Mouse (Mus musculus): Measurements from ENCODE around the gene Mapk8ip2. TPM values are rescaled to one million over a fixed set of nuclear protein-coding genes. Genes with fewer than 3 reads are reported as not detected.
"Not testable (repeated sequence)": the region's sequence is repeated elsewhere in the genome, so short reads cannot be mapped to it uniquely, and the experiment has no call there.

Mapk8ip2 gene
- polyA plus RNA-seq, 1 experiment from 2014 or later: 54.9 TPM

- Histone ChIP-seq H3K36me3 (peaks cover 27% of the 10 kb centered on the region), H3K27me3 (0 out of 2 replicates have a peak, but pooled peaks cover 10% of the 10 kb centered on the region), H3K9ac (replicated peaks) (peak within 1 kb of the TSS; percentile 80), H3K4me1 (peaks cover 9% of the 10 kb centered on the region), H3K4me3 (peak within 1 kb of the TSS; percentile 67), H3K4me2 (replicated peaks) (peak within 1 kb of the TSS; percentile 79), H3K27ac (replicated peaks) (peak within 1 kb of the TSS; percentile 94), H3K9me3 (no peaks in the 10 kb centered on the region)
- WGBS: under 1% methylated on average over 70 of the region's 70 CpGs
- peak; percentile 95 for ATAC-seq (ENCODE audit: low FRiP score, low read depth)
Measured at GRCm38 (mm10) chr15:89429352-89430221, 24.1 kb upstream of the Mapk8ip2 start, which contains the start of the genes C730034F03Rik, Gm44502 and Chkb. C730034F03Rik (plus strand) TSS chr15:89429589. Gm44502 (minus strand) TSS chr15:89429696. Chkb (minus strand) TSS chr15:89429908.

GRCm38 (mm10) chr15:89430341-89430740, 23.4 kb upstream of the Mapk8ip2 start:
- H3K4me3 ChIP-seq: peak overlapping the region; percentile 67
- WGBS: 49% methylated on average over 6 of the region's 6 CpGs

GRCm38 (mm10) chr15:89430771-89431170, 22.9 kb upstream of the Mapk8ip2 start:
- H3K4me1 ChIP-seq; H3K9ac ChIP-seq (replicated peaks); H3K9me3 ChIP-seq; ATAC-seq (ENCODE audit: low FRiP score, low read depth); H3K27me3 ChIP-seq; H3K4me2 ChIP-seq (replicated peaks); H3K4me3 ChIP-seq; H3K27ac ChIP-seq (replicated peaks): not testable (repeated sequence)
- H3K36me3 ChIP-seq: peaks cover 23% of the 10 kb centered on the region
- WGBS: 84% methylated on average over 9 of the region's 9 CpGs

More at GRCm38 (mm10) chr15:89430341-89430740, 23.4 kb upstream of the Mapk8ip2 start:
- Histone ChIP-seq H3K4me2 (replicated peaks) (peak overlapping the region; percentile 79), H3K27ac (replicated peaks) (peak overlapping the region; percentile 94), H3K27me3 (0 out of 2 replicates have a peak, but pooled peaks cover 10% of the 10 kb centered on the region), H3K36me3 (peaks cover 27% of the 10 kb centered on the region), H3K9me3 (no peaks in the 10 kb centered on the region), H3K4me1 (peaks cover 9% of the 10 kb centered on the region), H3K9ac (replicated peaks) (peak overlapping the region; percentile 80; the same call in 1 of the 2 replicates)
- ATAC-seq (ENCODE audit: low FRiP score, low read depth): no peak

- H3K27ac ChIP-seq (replicated peaks): no peak overlapping the region
- no peaks in the 10 kb centered on the region for H3K9me3 ChIP-seq
- WGBS: 88% methylated on average over 3 of the region's 3 CpGs
- H3K9ac ChIP-seq (replicated peaks): no peak overlapping the region
- H3K36me3 ChIP-seq: peaks cover 18% of the 10 kb centered on the region
- peaks cover 9% of the 10 kb centered on the region for H3K4me1 ChIP-seq
- H3K4me2 ChIP-seq (replicated peaks): no peak overlapping the region
- no peak for ATAC-seq (ENCODE audit: low FRiP score, low read depth)
- H3K27me3 ChIP-seq: 0 out of 2 replicates have a peak, but pooled peaks cover 4% of the 10 kb centered on the region
- no peak overlapping the region for H3K4me3 ChIP-seq
Measured at GRCm38 (mm10) chr15:89431271-89431670, 22.4 kb upstream of the Mapk8ip2 start.

GRCm38 (mm10) chr15:89431806-89432205, 21.9 kb upstream of the Mapk8ip2 start:
- 95% methylated on average over 6 of the region's 6 CpGs for WGBS
- no peak overlapping the region for H3K4me2 ChIP-seq (replicated peaks)
- H3K36me3 ChIP-seq: peaks cover 13% of the 10 kb centered on the region
- H3K27me3 ChIP-seq: no peaks in the 10 kb centered on the region
- no peak overlapping the region for H3K27ac ChIP-seq (replicated peaks)
- H3K4me3 ChIP-seq: no peak overlapping the region
- no peak overlapping the region for H3K9ac ChIP-seq (replicated peaks)
- no peaks in the 10 kb centered on the region for H3K9me3 ChIP-seq
- peaks cover 9% of the 10 kb centered on the region for H3K4me1 ChIP-seq
- ATAC-seq (ENCODE audit: low FRiP score, low read depth): no peak

GRCm38 (mm10) chr15:89432946-89433345, 20.8 kb upstream of the Mapk8ip2 start:
- Histone ChIP-seq H3K4me2 (replicated peaks) (no peak overlapping the region), H3K9me3 (no peaks in the 10 kb centered on the region), H3K36me3 (0 out of 2 replicates have a peak, but pooled peaks cover 2% of the 10 kb centered on the region), H3K4me1 (peaks cover 9% of the 10 kb centered on the region), H3K9ac (replicated peaks) (no peak overlapping the region), H3K27ac (replicated peaks) (no peak overlapping the region), H3K4me3 (no peak overlapping the region), H3K27me3 (no peaks in the 10 kb centered on the region)
- 76% methylated on average over 4 of the region's 4 CpGs for WGBS
- no peak for ATAC-seq (ENCODE audit: low FRiP score, low read depth)

GRCm38 (mm10) chr15:89434136-89434535, 19.6 kb upstream of the Mapk8ip2 start:
- no peaks in the 10 kb centered on the region for H3K9me3 ChIP-seq
- no peak overlapping the region for H3K27ac ChIP-seq (replicated peaks)
- WGBS: 75% methylated on average over 3 of the region's 3 CpGs
- no peaks in the 10 kb centered on the region for H3K36me3 ChIP-seq
- H3K27me3 ChIP-seq: no peaks in the 10 kb centered on the region
- no peak overlapping the region for H3K4me3 ChIP-seq
- H3K4me1 ChIP-seq: no peaks in the 10 kb centered on the region
- ATAC-seq (ENCODE audit: low FRiP score, low read depth): no peak
- H3K4me2 ChIP-seq (replicated peaks): no peak overlapping the region
- H3K9ac ChIP-seq (replicated peaks): 0 out of 2 replicates have a peak overlapping the region, but pooled peaks have one; percentile 16

GRCm38 (mm10) chr15:89435878-89436277, 17.8 kb upstream of the Mapk8ip2 start:
- H3K27ac ChIP-seq (replicated peaks): no peak overlapping the region
- no peaks in the 10 kb centered on the region for H3K9me3 ChIP-seq
- no peak overlapping the region for H3K4me3 ChIP-seq
- no peak for ATAC-seq (ENCODE audit: low FRiP score, low read depth)
- 87% methylated on average over 5 of the region's 5 CpGs for WGBS
- H3K4me2 ChIP-seq (replicated peaks): no peak overlapping the region
- H3K27me3 ChIP-seq: no peaks in the 10 kb centered on the region
- no peaks in the 10 kb centered on the region for H3K36me3 ChIP-seq
- H3K9ac ChIP-seq (replicated peaks): no peak overlapping the region
- H3K4me1 ChIP-seq: no peaks in the 10 kb centered on the region

GRCm38 (mm10) chr15:89442486-89443070, 11.1 kb upstream of the Mapk8ip2 start:
- no peak overlapping the region for H3K27ac ChIP-seq (replicated peaks)
- no peaks in the 10 kb centered on the region for H3K36me3 ChIP-seq
- no peak for ATAC-seq (ENCODE audit: low FRiP score, low read depth)
- no peak overlapping the region for H3K4me2 ChIP-seq (replicated peaks)
- H3K9me3 ChIP-seq: peaks cover 3% of the 10 kb centered on the region; the same call in 1 of the 2 replicates
- no peaks in the 10 kb centered on the region for H3K4me1 ChIP-seq
- no peak overlapping the region for H3K9ac ChIP-seq (replicated peaks)
- H3K27me3 ChIP-seq: no peaks in the 10 kb centered on the region
- 45% methylated on average over 8 of the region's 8 CpGs for WGBS
- H3K4me3 ChIP-seq: no peak overlapping the region

- peaks cover 19% of the 10 kb centered on the region for H3K36me3 ChIP-seq
- peak overlapping the region; percentile 54 for H3K27ac ChIP-seq (replicated peaks)
- 5% methylated on average over 24 of the region's 24 CpGs for WGBS
- H3K27me3 ChIP-seq: peaks cover 27% of the 10 kb centered on the region
- H3K4me2 ChIP-seq (replicated peaks): peak overlapping the region; percentile 90
- H3K4me1 ChIP-seq: peaks cover 23% of the 10 kb centered on the region
- H3K9me3 ChIP-seq: no peaks in the 10 kb centered on the region
- H3K9ac ChIP-seq (replicated peaks): peak overlapping the region; percentile 73
- H3K4me3 ChIP-seq: peak overlapping the region; percentile 64
- ATAC-seq (ENCODE audit: low FRiP score, low read depth): peak; percentile 75
Measured at GRCm38 (mm10) chr15:89452906-89453864, 528 bp upstream of the Mapk8ip2 start.

GRCm38 (mm10) chr15:89454857-89455256, 1.1 kb downstream of the Mapk8ip2 start:
- Histone ChIP-seq H3K4me1 (peaks cover 23% of the 10 kb centered on the region), H3K27ac (replicated peaks) (peak overlapping the region; percentile 54), H3K36me3 (peaks cover 33% of the 10 kb centered on the region), H3K9me3 (no peaks in the 10 kb centered on the region), H3K9ac (replicated peaks) (peak overlapping the region; percentile 73), H3K27me3 (peaks cover 24% of the 10 kb centered on the region), H3K4me2 (replicated peaks) (peak overlapping the region; percentile 90), H3K4me3 (peak overlapping the region; percentile 64)
- WGBS: 8% methylated on average over 4 of the region's 6 CpGs
- peak; percentile 35 for ATAC-seq (ENCODE audit: low FRiP score, low read depth)
